Mouse (Mus musculus): ENCODE data around the gene H2-DMa.
"Not testable (repeated sequence)": the region's sequence is repeated elsewhere in the genome, so short reads cannot be mapped to it uniquely, and the experiment has no call there.

The H2-DMa gene

GRCm38 (mm10) chr17:34124649-34125048, 5.3 kb downstream of the H2-DMa start:
- no peak for DNase-seq (ENCODE audit: low spot score in 2 of 2)

GRCm38 (mm10) chr17:34126826-34127420, 7.6 kb downstream of the H2-DMa start:
- no peak for DNase-seq (ENCODE audit: low spot score in 2 of 2)

GRCm38 (mm10) chr17:34127475-34127874, 8.1 kb downstream of the H2-DMa start:
- peak; percentile 87 for DNase-seq (ENCODE audit: low spot score in 2 of 2)

- no peak for DNase-seq (ENCODE audit: low spot score in 2 of 2)
Measured at GRCm38 (mm10) chr17:34128264-34128937, 9.1 kb downstream of the H2-DMa start.

- no peak for DNase-seq (ENCODE audit: low spot score in 2 of 2)
Measured at GRCm38 (mm10) chr17:34128944-34129791, 9.8 kb downstream of the H2-DMa start.

GRCm38 (mm10) chr17:34130073-34130947, 11.0 kb downstream of the H2-DMa start:
- DNase-seq (ENCODE audit: low spot score in 2 of 2) = no peak

GRCm38 (mm10) chr17:34131911-34132310, 12.6 kb downstream of the H2-DMa start:
- DNase-seq (ENCODE audit: low spot score in 2 of 2) = no peak

DNA sequence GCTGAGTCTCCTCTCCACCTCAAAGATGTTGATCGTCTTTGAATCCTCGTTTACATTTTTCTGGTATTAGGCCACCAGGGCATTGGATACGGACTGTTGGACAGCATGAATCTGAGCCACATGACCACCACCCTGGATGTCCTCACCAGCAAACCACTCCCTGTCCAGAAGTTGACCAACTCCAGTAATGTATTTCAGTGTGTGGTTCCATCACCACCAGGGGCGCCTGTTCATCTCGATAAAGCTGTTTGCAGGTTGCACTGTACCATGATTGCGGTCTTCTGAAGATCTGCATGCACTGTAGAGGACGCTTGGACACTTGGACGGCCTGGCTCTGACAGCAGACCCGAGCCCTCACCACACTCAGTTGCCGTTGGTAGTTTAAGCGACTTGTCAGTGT, 13.9 kb downstream of the H2-DMa start:
- no peak for DNase-seq (ENCODE audit: low spot score in 2 of 2)

DNA sequence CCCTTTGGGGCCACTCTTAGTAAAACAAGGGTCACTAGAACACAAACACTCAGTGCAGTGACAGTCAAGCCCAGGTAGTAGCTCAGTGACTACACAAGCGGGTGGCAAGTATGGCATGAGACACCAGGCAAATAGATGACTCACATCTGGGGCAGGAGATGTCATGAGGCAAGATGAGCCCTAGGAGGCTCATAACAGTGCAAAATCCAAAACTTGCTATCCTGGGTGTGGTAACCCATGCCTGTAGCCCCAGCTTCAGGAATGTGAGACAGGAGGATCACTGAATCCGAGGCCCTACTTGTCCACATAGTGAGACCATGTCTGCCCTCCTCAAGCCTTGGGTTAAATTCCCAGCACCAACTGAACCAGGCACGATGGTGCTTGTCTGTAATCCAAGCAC, 15.1 kb downstream of the H2-DMa start:
- no peak for DNase-seq (ENCODE audit: low spot score in 2 of 2)

GRCm38 (mm10) chr17:34135297-34136224, 16.2 kb downstream of the H2-DMa start:
- DNase-seq (ENCODE audit: low spot score in 2 of 2) = peak; percentile 97 to 98

- DNase-seq (ENCODE audit: low spot score in 2 of 2) = no peak
Measured at GRCm38 (mm10) chr17:34137601-34138000, 18.3 kb downstream of the H2-DMa start.

DNA sequence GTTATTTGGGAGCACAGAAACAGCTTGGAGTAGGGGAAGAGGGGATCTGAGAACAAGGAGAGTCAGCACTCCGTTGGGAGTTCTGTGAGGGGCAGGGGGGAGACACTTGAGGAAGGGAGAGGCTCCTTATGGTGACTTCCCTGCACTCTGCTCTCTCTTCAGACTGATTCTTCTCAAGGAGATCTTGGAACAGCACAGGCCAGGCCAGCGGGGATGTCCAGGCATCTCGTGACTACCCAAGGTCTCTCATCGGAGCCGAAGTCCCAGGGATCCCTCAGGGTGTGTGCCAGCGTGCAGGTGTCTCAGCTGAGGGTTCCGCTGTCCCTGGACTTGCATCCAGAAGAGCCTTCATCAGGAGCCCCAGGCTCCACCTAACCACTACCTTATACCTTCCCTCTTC, 19.3 kb downstream of the H2-DMa start:
- no peak for DNase-seq (ENCODE audit: low spot score in 2 of 2)

DNA sequence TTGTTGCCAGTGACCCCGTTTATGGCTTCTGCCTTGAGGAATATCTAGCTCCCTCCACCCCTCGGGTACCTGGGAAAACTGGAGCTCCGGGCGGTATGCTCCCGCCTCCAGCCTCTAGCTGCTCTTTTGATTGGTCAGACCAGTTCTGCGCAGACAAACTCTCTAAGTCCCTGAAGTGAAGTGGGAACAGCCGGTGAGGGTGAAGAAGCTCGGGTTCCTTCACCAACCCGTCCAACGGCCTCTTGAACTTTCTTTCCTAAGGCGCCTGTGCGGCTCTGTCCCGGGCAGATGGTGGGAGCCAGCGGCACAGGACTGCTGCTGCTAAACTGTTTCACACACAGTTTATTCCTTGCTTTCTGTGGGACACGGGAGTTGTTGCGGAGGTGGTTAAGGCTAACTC, 20.1 kb downstream of the H2-DMa start:
- no peak for DNase-seq (ENCODE audit: low spot score in 2 of 2)

GRCm38 (mm10) chr17:34140240-34140639, 20.9 kb downstream of the H2-DMa start:
- DNase-seq (ENCODE audit: low spot score in 2 of 2) = no peak

DNA sequence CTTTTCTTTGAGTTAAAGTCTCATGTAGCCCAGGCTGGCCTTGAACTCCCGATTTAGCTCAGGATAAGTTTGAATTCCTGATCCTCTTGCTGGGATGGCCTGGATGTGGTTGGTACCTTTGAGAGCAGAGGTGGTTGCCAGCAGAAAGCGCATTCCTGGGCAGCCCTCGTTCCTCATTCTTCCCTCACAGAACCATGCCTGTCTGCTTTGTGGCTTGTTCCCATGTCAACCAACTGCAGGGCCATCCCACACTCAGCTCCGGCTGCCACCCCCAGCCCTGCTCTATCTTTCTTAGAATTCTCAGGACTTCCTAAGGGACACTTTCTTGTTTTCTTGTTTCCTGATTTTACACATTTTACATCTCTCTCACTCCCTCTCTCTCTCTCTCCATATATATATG, 22.1 kb downstream of the H2-DMa start:
- DNase-seq (ENCODE audit: low spot score in 2 of 2) = no peak

DNA sequence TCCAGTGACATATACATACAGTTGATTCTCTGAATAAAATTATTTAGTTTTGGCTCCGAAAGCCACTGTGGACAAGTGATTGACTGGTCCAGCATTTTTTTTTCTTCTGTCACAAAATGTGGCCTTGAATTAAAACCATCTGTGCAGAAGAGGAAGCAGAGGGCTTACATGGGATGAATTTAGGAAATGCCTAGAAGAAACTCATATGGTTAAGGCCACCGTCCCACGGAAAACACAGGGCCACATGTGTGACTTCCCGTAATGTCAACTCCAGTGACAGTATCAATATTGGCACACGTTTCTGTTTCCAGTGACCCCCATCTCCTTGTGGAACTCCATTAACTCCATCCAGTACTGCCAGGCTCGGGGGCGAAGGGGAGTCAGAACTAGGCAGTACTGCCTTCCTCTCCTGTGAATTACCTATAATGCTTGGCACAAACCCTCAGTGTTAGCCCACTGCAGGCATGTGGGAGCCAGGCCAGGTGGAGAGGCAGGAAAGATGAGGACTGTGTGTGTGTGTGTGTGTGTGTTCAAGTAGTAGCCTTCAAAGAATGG, 23.2 kb downstream of the H2-DMa start:
- no peak for DNase-seq (ENCODE audit: low spot score in 2 of 2)

- DNase-seq (ENCODE audit: low spot score in 2 of 2) = peak; percentile 98
Measured at GRCm38 (mm10) chr17:34143033-34143432, 23.7 kb downstream of the H2-DMa start, which contains the start of gene H2-DMb2. Gene H2-DMb2 (plus strand): TSS chr17:34143307.

DNA sequence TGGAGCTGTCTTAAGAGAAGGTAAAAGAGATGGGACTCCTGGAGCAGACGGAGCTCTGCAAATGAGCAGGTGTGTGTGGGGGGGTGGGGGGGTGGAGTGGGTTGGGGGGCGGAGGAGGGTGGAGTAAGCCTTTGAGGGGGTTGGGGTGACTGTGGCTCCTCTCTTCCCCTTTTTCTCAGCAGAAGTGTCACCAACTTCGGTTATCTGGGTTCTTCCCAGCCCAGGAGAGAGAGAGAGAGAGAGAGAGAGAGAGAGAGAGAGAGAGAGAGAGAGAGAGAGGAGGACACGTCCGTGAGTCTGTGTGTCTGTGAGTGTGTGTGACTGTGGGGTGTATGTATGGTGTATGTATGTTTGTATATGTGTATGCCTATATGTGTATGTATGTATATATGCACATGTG, 24.1 kb downstream of the H2-DMa start:
- peak; percentile 65 to 67 for DNase-seq (ENCODE audit: low spot score in 2 of 2)

GRCm38 (mm10) chr17:34144221-34144620, 24.9 kb downstream of the H2-DMa start:
- not testable (repeated sequence) for DNase-seq (ENCODE audit: low spot score in 2 of 2)

DNA sequence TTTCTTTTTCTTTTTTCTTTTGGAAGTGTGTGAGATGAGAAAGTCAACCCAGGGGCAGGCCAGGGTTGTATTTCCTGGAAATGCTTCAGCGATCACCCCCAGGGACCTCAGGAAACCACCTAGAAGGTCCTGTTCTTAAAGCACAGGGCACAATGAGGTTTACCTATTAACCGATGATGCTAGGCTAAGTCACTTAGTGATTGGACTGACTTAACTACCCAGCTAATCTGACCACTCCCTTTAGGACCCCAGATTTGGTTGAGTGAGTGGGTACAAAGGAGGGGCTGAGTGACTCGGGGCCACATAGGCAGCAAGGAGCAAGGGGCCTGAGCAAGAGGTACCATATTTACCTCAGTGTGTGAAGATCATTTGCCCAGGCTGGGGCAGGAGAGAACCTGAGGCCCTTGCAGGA, 25.6 kb downstream of the H2-DMa start:
- peak; percentile 91 to 94 for DNase-seq (ENCODE audit: low spot score in 2 of 2)
